Mouse (Mus musculus) limb, embryonic 15.5 days (tissue): ENCODE results near the gene Serinc5. TPM values are rescaled to one million over a fixed set of nuclear protein-coding genes. Genes with fewer than 3 reads are reported as not detected.
"Not testable (repeated sequence)": the region's sequence is repeated elsewhere in the genome, so short reads cannot be mapped to it uniquely, and the experiment has no call there.

Source experiments
- ATAC-seq: fragments of 200-750 bp; cut with Nextera tagmentation; 2 replicates; pipeline ENCODE4 v1.8.0; 2017; ENCODE audit warnings: low read depth, moderate TSS enrichment; ENCODE audit not compliant: insufficient number of reproducible peaks, low FRiP score, low TSS enrichment
- H3K27ac ChIP-seq: fragments of 300-500 bp; sonication (generic); 2 replicates; pipeline ENCODE4 v1.5.1; 2015; ENCODE audit warnings: moderate library complexity, mild to moderate bottlenecking, inconsistent platforms
- H3K27me3 ChIP-seq: fragments of 300-500 bp; sonication (generic); 2 replicates; pipeline ENCODE4 v1.6.1; 2015; ENCODE audit warnings: inconsistent platforms
- H3K36me3 ChIP-seq: fragments of 300-500 bp; sonication (generic); 2 replicates; pipeline ENCODE4 v1.6.1; 2015; ENCODE audit warnings: inconsistent platforms
- H3K4me1 ChIP-seq: fragments of 300-500 bp; sonication (generic); 2 replicates; pipeline ENCODE4 v1.6.1; 2015; ENCODE audit warnings: inconsistent platforms
- H3K4me2 ChIP-seq: fragments of 300-500 bp; sonication (generic); 2 replicates; pipeline ENCODE4 v1.6.1; 2015; ENCODE audit warnings: mild to moderate bottlenecking, inconsistent platforms
- H3K4me3 ChIP-seq: fragments of 300-500 bp; sonication (generic); 2 replicates; pipeline ENCODE4 v1.5.1; 2015; ENCODE audit warnings: mild to moderate bottlenecking, inconsistent platforms
- H3K9ac ChIP-seq: fragments of 300-500 bp; sonication (generic); 2 replicates; pipeline ENCODE4 v1.6.1; 2015; ENCODE audit warnings: inconsistent platforms
- H3K9me3 ChIP-seq: fragments of 300-500 bp; sonication (generic); 2 replicates; pipeline ENCODE4 v1.6.1; 2016; ENCODE audit warnings: inconsistent platforms
- WGBS: fragments of 180-500 bp; shearing (Covaris S2); methylation state at CpG from one replicate; pipeline ENCODE4 v1.1.7; 2015; 5-methylcytosine and 5-hydroxymethylcytosine counted together
- polyA plus RNA-seq: library from polyadenylated mRNA; unstranded; fragments of >200 nt; fragmentation: Nextera tagmentation; extraction: Ambion mirVana; gene quantifications from 2 replicates; pipeline ENCODE4 v1.2.1, GENCODE M21; 2015

Serinc5 gene
- polyA plus RNA-seq, 1 experiment from 2014 or later, result 19.3 TPM

- Histone ChIP-seq H3K9ac (no peak overlapping the region), H3K27me3 (no peaks in the 10 kb centered on the region), H3K4me1 (peaks cover 36% of the 10 kb centered on the region), H3K27ac (peak overlapping the region; percentile 60), H3K36me3 (no peaks in the 10 kb centered on the region), H3K4me3 (no peak overlapping the region), H3K4me2 (no peak overlapping the region), H3K9me3 (no peaks in the 10 kb centered on the region)
- ATAC-seq, result 0 out of 2 replicates have a peak, but pooled peaks have one; percentile 35
- WGBS, result 60% methylated on average over 11 of the region's 11 CpGs
Measured at GRCm38 (mm10) chr13:92675897-92676584, 65.2 kb downstream of the Serinc5 start.

GRCm38 (mm10) chr13:92677656-92678055, 66.8 kb downstream of the Serinc5 start:
- H3K9ac ChIP-seq, result no peak overlapping the region
- H3K36me3 ChIP-seq, result no peaks in the 10 kb centered on the region
- ATAC-seq, result no peak
- peaks cover 36% of the 10 kb centered on the region for H3K4me1 ChIP-seq
- H3K27me3 ChIP-seq, result no peaks in the 10 kb centered on the region
- no peak overlapping the region for H3K4me3 ChIP-seq
- H3K27ac ChIP-seq, result no peak overlapping the region
- 34% methylated on average over 4 of the region's 4 CpGs for WGBS
- no peak overlapping the region for H3K4me2 ChIP-seq
- no peaks in the 10 kb centered on the region for H3K9me3 ChIP-seq

- Histone ChIP-seq H3K27ac (no peak overlapping the region), H3K27me3 (no peaks in the 10 kb centered on the region), H3K4me2 (no peak overlapping the region), H3K4me1 (peaks cover 35% of the 10 kb centered on the region), H3K36me3 (no peaks in the 10 kb centered on the region), H3K9ac (no peak overlapping the region), H3K4me3 (no peak overlapping the region), H3K9me3 (no peaks in the 10 kb centered on the region)
- no peak for ATAC-seq
- WGBS, result 68% methylated on average over 7 of the region's 7 CpGs
Measured at GRCm38 (mm10) chr13:92679661-92680060, 68.8 kb downstream of the Serinc5 start.

GRCm38 (mm10) chr13:92681541-92681940, 70.7 kb downstream of the Serinc5 start:
- H3K9ac ChIP-seq, result no peak overlapping the region
- ATAC-seq, result no peak
- WGBS, result 81% methylated on average over 2 of the region's 2 CpGs
- no peaks in the 10 kb centered on the region for H3K36me3 ChIP-seq
- peaks cover 16% of the 10 kb centered on the region for H3K4me1 ChIP-seq
- H3K27ac ChIP-seq, result no peak overlapping the region
- no peaks in the 10 kb centered on the region for H3K27me3 ChIP-seq
- H3K4me3 ChIP-seq, result no peak overlapping the region
- H3K4me2 ChIP-seq, result no peak overlapping the region
- no peaks in the 10 kb centered on the region for H3K9me3 ChIP-seq

GRCm38 (mm10) chr13:92682833-92683232, 71.9 kb downstream of the Serinc5 start:
- Histone ChIP-seq H3K9ac (no peak overlapping the region), H3K4me3 (no peak overlapping the region), H3K9me3 (no peaks in the 10 kb centered on the region), H3K4me1 (peaks cover 13% of the 10 kb centered on the region; the same call in 1 of the 2 replicates), H3K36me3 (no peaks in the 10 kb centered on the region), H3K27me3 (no peaks in the 10 kb centered on the region), H3K4me2 (no peak overlapping the region), H3K27ac (no peak overlapping the region)
- WGBS, result 62% methylated on average over 6 of the region's 6 CpGs
- no peak for ATAC-seq

- H3K27ac ChIP-seq, result no peak overlapping the region
- no peaks in the 10 kb centered on the region for H3K9me3 ChIP-seq
- H3K4me1 ChIP-seq, result 0 out of 2 replicates have a peak, but pooled peaks cover 7% of the 10 kb centered on the region
- no peak overlapping the region for H3K4me3 ChIP-seq
- H3K36me3 ChIP-seq, result no peaks in the 10 kb centered on the region
- H3K4me2 ChIP-seq, result no peak overlapping the region
- H3K9ac ChIP-seq, result no peak overlapping the region
- WGBS, result 66% methylated on average over 4 of the region's 4 CpGs
- no peak for ATAC-seq
- no peaks in the 10 kb centered on the region for H3K27me3 ChIP-seq
Measured at GRCm38 (mm10) chr13:92683464-92683863, 72.6 kb downstream of the Serinc5 start.

GRCm38 (mm10) chr13:92684310-92684709, 73.4 kb downstream of the Serinc5 start:
- Histone ChIP-seq H3K36me3 (no peaks in the 10 kb centered on the region), H3K27me3 (no peaks in the 10 kb centered on the region), H3K4me2 (no peak overlapping the region), H3K4me3 (no peak overlapping the region), H3K9me3 (no peaks in the 10 kb centered on the region), H3K9ac (no peak overlapping the region), H3K27ac (no peak overlapping the region), H3K4me1 (0 out of 2 replicates have a peak, but pooled peaks cover 6% of the 10 kb centered on the region)
- 72% methylated on average over 4 of the region's 4 CpGs for WGBS
- no peak for ATAC-seq

- Histone ChIP-seq H3K27ac (no peak overlapping the region), H3K9me3 (no peaks in the 10 kb centered on the region), H3K9ac (no peak overlapping the region), H3K4me3 (no peak overlapping the region), H3K36me3 (no peaks in the 10 kb centered on the region), H3K27me3 (no peaks in the 10 kb centered on the region), H3K4me1 (0 out of 2 replicates have a peak, but pooled peaks cover 2% of the 10 kb centered on the region), H3K4me2 (no peak overlapping the region)
- 87% methylated on average over 4 of the region's 4 CpGs for WGBS
- no peak for ATAC-seq
Measured at GRCm38 (mm10) chr13:92685273-92685672, 74.4 kb downstream of the Serinc5 start.

GRCm38 (mm10) chr13:92687151-92687550, 76.3 kb downstream of the Serinc5 start:
- not testable (repeated sequence) for H3K4me3 ChIP-seq, H3K9me3 ChIP-seq, H3K27me3 ChIP-seq, H3K4me1 ChIP-seq, H3K4me2 ChIP-seq, H3K36me3 ChIP-seq, H3K9ac ChIP-seq, ATAC-seq, H3K27ac ChIP-seq
- WGBS, result 70% methylated on average over 1 of the region's 1 CpGs

- 80% methylated on average over 2 of the region's 2 CpGs for WGBS
- ATAC-seq, result no peak
Measured at GRCm38 (mm10) chr13:92689061-92689460, 78.2 kb downstream of the Serinc5 start.

GRCm38 (mm10) chr13:92693866-92694550, 83.1 kb downstream of the Serinc5 start:
- Histone ChIP-seq H3K4me1 (no peaks in the 10 kb centered on the region), H3K9me3 (no peaks in the 10 kb centered on the region), H3K27me3 (no peaks in the 10 kb centered on the region), H3K36me3 (0 out of 2 replicates have a peak, but pooled peaks cover 3% of the 10 kb centered on the region), H3K9ac (no peak overlapping the region), H3K4me2 (no peak overlapping the region), H3K27ac (no peak overlapping the region), H3K4me3 (no peak overlapping the region)
- 72% methylated on average over 10 of the region's 10 CpGs for WGBS
- no peak for ATAC-seq

More at GRCm38 (mm10) chr13:92689061-92689460, 78.2 kb downstream of the Serinc5 start:
- Histone ChIP-seq H3K4me2 (no peak overlapping the region), H3K27ac (no peak overlapping the region), H3K9me3 (no peaks in the 10 kb centered on the region), H3K36me3 (0 out of 2 replicates have a peak, but pooled peaks cover 3% of the 10 kb centered on the region), H3K4me1 (no peaks in the 10 kb centered on the region), H3K27me3 (no peaks in the 10 kb centered on the region), H3K4me3 (no peak overlapping the region), H3K9ac (no peak overlapping the region)

GRCm38 (mm10) chr13:92696491-92696939, 85.6 kb downstream of the Serinc5 start:
- Histone ChIP-seq H3K27me3 (no peaks in the 10 kb centered on the region), H3K9me3 (no peaks in the 10 kb centered on the region), H3K4me2 (no peak overlapping the region), H3K4me1 (no peaks in the 10 kb centered on the region), H3K9ac (no peak overlapping the region), H3K27ac (no peak overlapping the region), H3K4me3 (no peak overlapping the region), H3K36me3 (0 out of 2 replicates have a peak, but pooled peaks cover 3% of the 10 kb centered on the region)
- 17% methylated on average over 5 of the region's 5 CpGs for WGBS
- no peak for ATAC-seq
